Mouse (Mus musculus) left cerebral cortex, adult 2 months (tissue): ENCODE data around the gene Tbx6. TPM values are rescaled to one million over a fixed set of nuclear protein-coding genes. Genes with fewer than 3 reads are reported as not detected.

Experiments used
- DNase-seq, 2 experiments: peaks; one replicate each; pipeline ENCODE4 v3.0.0; 2021 to 2022; ENCODE audit warnings: low spot score in 2 of 2, mixed read lengths in 1 of 2; ENCODE audit errors: extremely low spot score in 1 of 2
- H3K27ac ChIP-seq: fragments of 200-600 bp; 2 replicates; pipeline ENCODE4 v1.8.1; 2022
- H3K4me3 ChIP-seq: fragments of 200-600 bp; 2 replicates; pipeline ENCODE4 v1.8.1; 2022
- CTCF ChIP-seq: fragments of 200-600 bp; IDR thresholded peaks from 2 replicates; pipeline ENCODE4 v1.8.1; 2022; ENCODE audit warnings: antibody characterized with exemption, mild to moderate bottlenecking, moderate library complexity
- intact Hi-C: fragments of 180-260 bp; cut with DNase I; formaldehyde crosslinking; loops from one replicate; pipeline ENCODE4 v1.15.1; 2025
- long read RNA-seq, 2 experiments: library from polyadenylated mRNA; stranded (forward); transcript quantifications; one replicate each; pipeline ENCODE4 v2.0.0; 2021; ENCODE audit warnings: borderline mapping rate in 2 of 2
- total RNA-seq, 2 experiments: library from RNA; stranded (reverse); gene quantifications; 2 replicates each; pipeline ENCODE4 v1.2.3; 2021

Tbx6 gene
- 1 to 10 TPM; 1.1 to 1.2 TPM for total RNA-seq
- long read RNA-seq, experiment 1 = 0 reads
- long read RNA-seq, experiment 2 = 0 reads

GRCm38 (mm10) chr7:126780971-126781635 lies at the start of gene Tbx6:
Gene Tbx6, plus strand, starts transcription at chr7:126781483.
- TF ChIP-seq CTCF = no peak
- peak within 1 kb of the TSS; percentile 47 for H3K27ac ChIP-seq
- DNase-seq = no peak
- H3K4me3 ChIP-seq = peak within 1 kb of the TSS; percentile 37
- intact Hi-C loops = no loop called here

- no peak for TF ChIP-seq CTCF
- intact Hi-C loops = no loop called here
- DNase-seq = no peak
- Histone ChIP-seq H3K4me3 (no peak overlapping the region), H3K27ac (no peak overlapping the region)
Measured at GRCm38 (mm10) chr7:126736122-126736521, 45.2 kb upstream of the Tbx6 start.

GRCm38 (mm10) chr7:126739551-126739950 lies 41.7 kb upstream of the Tbx6 start:
- peak overlapping the region; percentile 75 for H3K27ac ChIP-seq
- no peak for TF ChIP-seq CTCF
- intact Hi-C loops = loop anchor here (1.0 kb wide), 1 partner anchor 23 kb away; no protein-coding TSS in a partner anchor
- DNase-seq = peak in 1 of 2 experiments; percentile 78
- no peak overlapping the region for H3K4me3 ChIP-seq

GRCm38 (mm10) chr7:126740132-126740735 lies 41.0 kb upstream of the Tbx6 start:
- intact Hi-C loops = loop anchor here (5.0 kb wide), 1 partner anchor 38 kb away; no protein-coding TSS in a partner anchor
- Histone ChIP-seq H3K4me3 (no peak overlapping the region), H3K27ac (peak overlapping the region; percentile 75)
- DNase-seq = no peak
- TF ChIP-seq CTCF = no peak

- no peak for DNase-seq
- no peak for TF ChIP-seq CTCF
- intact Hi-C loops = loop anchor here (5.0 kb wide), 1 partner anchor 39 kb away; no protein-coding TSS in a partner anchor
- Histone ChIP-seq H3K4me3 (no peak overlapping the region), H3K27ac (no peak overlapping the region)
Measured at GRCm38 (mm10) chr7:126740977-126741376, 40.3 kb upstream of the Tbx6 start.

GRCm38 (mm10) chr7:126741452-126741851 lies 39.8 kb upstream of the Tbx6 start:
- TF ChIP-seq CTCF = no peak
- intact Hi-C loops = loop anchor here (5.0 kb wide), 1 partner anchor 39 kb away; no protein-coding TSS in a partner anchor
- Histone ChIP-seq H3K4me3 (no peak overlapping the region), H3K27ac (no peak overlapping the region)
- no peak for DNase-seq

DNA sequence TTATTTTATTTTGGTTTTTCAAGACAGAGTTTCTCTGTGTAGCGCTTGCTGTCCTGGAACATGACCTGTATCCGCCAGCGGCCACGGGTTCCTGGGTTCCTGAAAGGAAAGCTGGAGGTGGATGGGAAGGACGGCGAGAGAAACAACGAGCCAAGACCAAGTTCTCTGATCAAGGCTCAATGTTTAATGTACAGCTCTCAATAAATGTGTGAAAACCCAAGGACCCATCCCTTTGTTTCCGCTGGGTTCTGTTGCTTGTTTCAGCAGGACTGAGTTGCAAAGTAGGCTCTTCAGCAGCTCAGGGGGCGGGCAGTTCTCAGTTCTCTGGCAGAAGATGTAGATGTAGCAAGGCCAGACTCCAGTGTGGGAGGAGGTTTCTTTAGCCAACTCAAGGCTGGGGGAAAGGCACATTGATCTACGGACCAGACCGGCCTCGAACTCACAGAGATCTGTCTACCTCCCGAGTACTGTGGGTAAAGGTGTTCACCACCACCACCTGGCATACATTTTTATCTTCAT lies 39.3 kb upstream of the Tbx6 start:
- intact Hi-C loops = loop anchor here (5.0 kb wide), 1 partner anchor 40 kb away; no protein-coding TSS in a partner anchor
- no peak for TF ChIP-seq CTCF
- H3K27ac ChIP-seq = no peak overlapping the region
- no peak for DNase-seq
- H3K4me3 ChIP-seq = no peak overlapping the region

GRCm38 (mm10) chr7:126746066-126746465 lies 35.2 kb upstream of the Tbx6 start:
- intact Hi-C loops = no loop called here
- Histone ChIP-seq H3K27ac (peak overlapping the region; percentile 25; the same call in 1 of the 2 replicates), H3K4me3 (no peak overlapping the region)
- TF ChIP-seq CTCF = no peak
- no peak for DNase-seq

DNA sequence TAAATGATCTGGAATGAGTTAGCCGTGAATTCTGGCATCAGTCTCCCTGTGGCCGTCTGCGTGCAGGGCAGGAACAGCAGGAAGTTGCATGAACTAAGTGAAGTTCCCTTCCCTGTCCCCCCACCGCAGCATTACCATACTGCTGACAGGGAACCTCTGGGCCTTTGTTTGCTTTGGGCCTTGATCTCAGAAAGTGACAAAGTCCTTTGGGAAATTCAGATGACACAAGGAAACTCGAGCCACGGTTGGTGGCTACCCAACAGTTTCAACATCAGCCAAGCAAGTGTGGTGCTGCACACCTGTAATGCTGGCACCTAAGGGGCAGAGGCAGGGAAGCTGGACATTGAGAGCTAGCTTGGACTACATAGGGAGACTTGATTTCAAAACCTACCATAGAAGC lies 34.5 kb upstream of the Tbx6 start:
- intact Hi-C loops = no loop called here
- TF ChIP-seq CTCF = no peak
- Histone ChIP-seq H3K4me3 (no peak overlapping the region), H3K27ac (no peak overlapping the region)
- no peak for DNase-seq

- H3K27ac ChIP-seq = no peak overlapping the region
- no peak overlapping the region for H3K4me3 ChIP-seq
- intact Hi-C loops = no loop called here
- DNase-seq = no peak
- no peak for TF ChIP-seq CTCF
Measured at GRCm38 (mm10) chr7:126748824-126749223, 32.5 kb upstream of the Tbx6 start.

DNA sequence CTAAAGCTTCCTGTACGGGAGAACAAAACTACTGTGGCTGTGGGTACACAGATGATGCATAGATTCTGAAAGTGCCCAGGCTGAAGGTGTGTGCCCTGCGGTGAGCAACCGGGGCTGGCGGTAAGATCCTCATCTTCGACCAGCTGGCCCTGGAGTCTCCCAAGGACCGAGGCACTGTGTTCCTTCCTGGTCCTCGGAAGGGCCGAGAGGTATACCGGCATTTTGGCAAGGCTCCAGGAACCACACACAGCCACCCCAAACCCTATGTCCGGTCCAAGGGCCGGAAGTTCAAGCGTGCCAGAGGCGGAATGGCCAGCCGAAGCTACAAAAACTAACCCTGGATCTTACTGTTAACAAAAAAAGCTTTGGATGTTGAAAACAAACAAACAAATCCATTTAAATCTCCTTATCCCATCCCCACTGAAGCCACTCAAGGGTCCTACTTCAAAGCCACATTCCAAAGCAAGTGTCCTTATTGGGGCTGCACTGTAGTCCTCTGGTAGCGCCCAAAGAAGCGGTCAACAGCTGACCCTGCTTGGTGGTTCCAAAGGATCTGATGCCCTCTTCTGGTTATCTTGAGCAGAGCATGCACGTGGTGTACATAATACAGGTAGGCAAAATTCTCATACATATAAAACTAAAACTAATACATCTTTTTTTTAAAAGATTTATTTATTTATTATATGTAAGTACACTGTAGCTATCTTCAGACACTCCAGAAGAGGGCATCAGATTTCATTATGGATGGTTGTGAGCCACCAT lies 31.5 kb upstream of the Tbx6 start:
- intact Hi-C loops = no loop called here
- no peak overlapping the region for H3K4me3 ChIP-seq
- no peak for DNase-seq
- no peak overlapping the region for H3K27ac ChIP-seq
- peak; percentile 21; the same call in 1 of the 2 replicates for TF ChIP-seq CTCF

GRCm38 (mm10) chr7:126754866-126755265 lies 26.4 kb upstream of the Tbx6 start:
- intact Hi-C loops = no loop called here
- H3K27ac ChIP-seq = no peak overlapping the region
- DNase-seq = peak; percentile 65 to 72
- peak; percentile 96 for TF ChIP-seq CTCF
- H3K4me3 ChIP-seq = no peak overlapping the region
